Mouse (Mus musculus): Measurements from ENCODE around the gene Lonrf2.

GRCm38 (mm10) chr1:38847975-38848374 is 11.5 kb upstream of the Lonrf2 start:
- TF ChIP-seq CTCF (IDR thresholded peaks at IDR 0.05; ENCODE audit: control insufficient read depth, insufficient read depth, low read length) = no peak
- no peak for TF ChIP-seq POLR2A (IDR thresholded peaks at IDR 0.05; ENCODE audit: borderline replicate concordance, control insufficient read depth, low read depth, low read length)

All from bone marrow, adult 2 months (tissue).